Mouse (Mus musculus): ENCODE measurements around the gene Camk1. TPM values are rescaled to one million over a fixed set of nuclear protein-coding genes. Genes with fewer than 3 reads are reported as not detected.

The Camk1 gene
- polyA plus RNA-seq, 1 experiment from 2014 or later, result 105 TPM

DNA sequence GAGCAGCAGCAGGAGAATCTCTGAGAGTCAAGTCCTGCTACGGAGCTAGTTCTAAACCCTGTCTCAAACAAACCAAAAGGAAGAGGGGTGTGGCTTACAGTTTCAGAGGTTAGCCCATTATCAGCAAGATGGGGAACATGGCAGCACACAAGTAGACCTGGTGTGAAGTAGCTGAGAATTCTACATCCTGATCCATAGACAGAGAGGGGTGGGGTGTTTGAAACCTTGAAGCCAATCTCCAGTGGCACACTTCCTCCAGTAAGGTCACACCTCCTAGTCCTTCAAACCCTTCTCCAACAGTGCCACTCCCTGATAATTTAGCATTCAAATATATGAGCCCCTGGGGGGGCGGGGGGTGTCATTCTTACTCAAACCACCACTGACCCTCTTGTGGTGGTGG, 47.7 kb downstream of the Camk1 start:
- Histone ChIP-seq H3K4me2 (ENCODE audit: low read depth, low read length) (no peak overlapping the region), H3K4me3 (ENCODE audit: low read length) (no peak overlapping the region), H3K9me3 (ENCODE audit: control insufficient read depth, low read length) (no peaks in the 10 kb centered on the region), H3K27ac (ENCODE audit: low read length) (no peak overlapping the region), H3K4me1 (replicated peaks; ENCODE audit: control insufficient read depth, insufficient read depth, low read length) (no peaks in the 10 kb centered on the region), H3K9ac (ENCODE audit: low read length) (no peak overlapping the region), H3K27me3 (ENCODE audit: control insufficient read depth, insufficient read depth, low read depth, low read length) (no peaks in the 10 kb centered on the region), H3K36me3 (ENCODE audit: control insufficient read depth, insufficient read depth, low read length) (no peaks in the 10 kb centered on the region)
- 56% methylated on average over 2 of the region's 2 CpGs for WGBS
- no peak for ATAC-seq (ENCODE audit: low read depth)

DNA sequence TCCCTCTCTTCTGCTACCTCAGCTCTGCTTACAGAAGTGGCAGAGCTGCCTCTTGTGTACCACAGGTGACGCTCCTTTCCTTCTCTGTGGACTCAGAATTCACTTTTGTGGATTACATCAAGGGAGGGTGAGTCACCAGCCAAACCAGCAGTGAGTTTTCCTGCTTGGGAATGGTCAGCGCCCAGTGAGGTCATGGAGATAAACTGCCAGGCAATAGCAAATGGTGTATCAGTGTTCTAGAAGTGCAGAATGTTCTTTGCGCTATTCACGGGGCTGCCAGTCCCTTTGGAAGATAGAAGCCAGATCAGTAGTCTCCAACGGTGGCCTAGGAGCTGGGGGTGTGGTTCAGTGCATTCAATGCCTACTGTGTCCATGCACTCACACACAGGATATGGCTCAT, 50.8 kb downstream of the Camk1 start:
- 67% methylated on average over 5 of the region's 5 CpGs for WGBS
- H3K4me1 ChIP-seq (replicated peaks; ENCODE audit: control insufficient read depth, insufficient read depth, low read length), result no peaks in the 10 kb centered on the region
- H3K4me3 ChIP-seq (ENCODE audit: low read length), result no peak overlapping the region
- H3K9ac ChIP-seq (ENCODE audit: low read length), result no peak overlapping the region
- H3K36me3 ChIP-seq (ENCODE audit: control insufficient read depth, insufficient read depth, low read length), result no peaks in the 10 kb centered on the region
- ATAC-seq (ENCODE audit: low read depth), result no peak
- H3K27ac ChIP-seq (ENCODE audit: low read length), result no peak overlapping the region
- no peaks in the 10 kb centered on the region for H3K27me3 ChIP-seq (ENCODE audit: control insufficient read depth, insufficient read depth, low read depth, low read length)
- no peak overlapping the region for H3K4me2 ChIP-seq (ENCODE audit: low read depth, low read length)
- no peaks in the 10 kb centered on the region for H3K9me3 ChIP-seq (ENCODE audit: control insufficient read depth, low read length)

DNA sequence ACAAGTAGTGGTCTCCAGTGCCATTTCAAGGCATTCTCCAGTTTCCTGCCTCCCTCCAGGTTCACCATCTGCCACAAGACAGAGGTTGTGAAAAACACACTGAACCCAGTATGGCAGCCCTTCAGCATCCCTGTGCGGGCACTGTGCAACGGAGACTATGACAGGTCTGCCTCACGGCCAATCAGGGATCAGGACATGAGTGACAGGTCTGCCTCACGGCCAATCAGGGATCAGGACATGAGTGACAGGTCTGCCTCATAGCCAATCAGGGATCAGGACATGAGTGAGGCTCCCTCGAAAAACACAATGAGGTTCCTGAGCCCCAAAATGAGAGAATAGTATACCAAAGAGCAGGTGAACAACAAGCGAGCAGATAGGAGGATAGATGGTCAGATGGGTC, 53.4 kb downstream of the Camk1 start:
- ATAC-seq (ENCODE audit: low read depth), result no peak
- Histone ChIP-seq H3K4me1 (replicated peaks; ENCODE audit: control insufficient read depth, insufficient read depth, low read length) (no peaks in the 10 kb centered on the region), H3K9ac (ENCODE audit: low read length) (no peak overlapping the region), H3K27me3 (ENCODE audit: control insufficient read depth, insufficient read depth, low read depth, low read length) (no peaks in the 10 kb centered on the region), H3K4me3 (ENCODE audit: low read length) (no peak overlapping the region), H3K4me2 (ENCODE audit: low read depth, low read length) (no peak overlapping the region), H3K9me3 (ENCODE audit: control insufficient read depth, low read length) (no peaks in the 10 kb centered on the region), H3K36me3 (ENCODE audit: control insufficient read depth, insufficient read depth, low read length) (no peaks in the 10 kb centered on the region), H3K27ac (ENCODE audit: low read length) (no peak overlapping the region)
- WGBS, result 65% methylated on average over 6 of the region's 6 CpGs

DNA sequence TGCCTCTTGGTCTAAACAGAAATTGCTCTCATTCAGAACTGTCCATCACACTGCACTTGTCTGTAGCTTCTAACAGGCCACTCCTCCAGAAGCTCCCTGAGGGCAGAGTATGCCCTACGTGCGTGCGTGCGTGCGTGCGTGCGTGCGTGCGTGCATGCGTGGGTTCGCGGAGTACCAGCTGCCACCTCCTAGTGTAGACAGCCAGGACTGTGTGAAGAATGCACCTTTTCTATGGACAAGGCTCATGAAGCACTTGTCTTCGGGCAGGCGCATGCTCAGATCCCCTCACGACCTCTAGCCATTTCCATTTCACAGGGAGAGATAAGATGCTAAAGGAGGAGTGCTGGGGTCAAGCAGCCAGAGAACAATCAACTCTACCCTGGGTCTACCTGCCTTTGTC, 54.4 kb downstream of the Camk1 start:
- Histone ChIP-seq H3K9me3 (ENCODE audit: control insufficient read depth, low read length) (no peaks in the 10 kb centered on the region), H3K27me3 (ENCODE audit: control insufficient read depth, insufficient read depth, low read depth, low read length) (peaks cover under 1% of the 10 kb centered on the region), H3K36me3 (ENCODE audit: control insufficient read depth, insufficient read depth, low read length) (no peaks in the 10 kb centered on the region), H3K9ac (ENCODE audit: low read length) (no peak overlapping the region), H3K27ac (ENCODE audit: low read length) (no peak overlapping the region), H3K4me2 (ENCODE audit: low read depth, low read length) (no peak overlapping the region), H3K4me3 (ENCODE audit: low read length) (no peak overlapping the region), H3K4me1 (replicated peaks; ENCODE audit: control insufficient read depth, insufficient read depth, low read length) (no peaks in the 10 kb centered on the region)
- ATAC-seq (ENCODE audit: low read depth), result no peak
- WGBS, result 87% methylated on average over 15 of the region's 15 CpGs

DNA sequence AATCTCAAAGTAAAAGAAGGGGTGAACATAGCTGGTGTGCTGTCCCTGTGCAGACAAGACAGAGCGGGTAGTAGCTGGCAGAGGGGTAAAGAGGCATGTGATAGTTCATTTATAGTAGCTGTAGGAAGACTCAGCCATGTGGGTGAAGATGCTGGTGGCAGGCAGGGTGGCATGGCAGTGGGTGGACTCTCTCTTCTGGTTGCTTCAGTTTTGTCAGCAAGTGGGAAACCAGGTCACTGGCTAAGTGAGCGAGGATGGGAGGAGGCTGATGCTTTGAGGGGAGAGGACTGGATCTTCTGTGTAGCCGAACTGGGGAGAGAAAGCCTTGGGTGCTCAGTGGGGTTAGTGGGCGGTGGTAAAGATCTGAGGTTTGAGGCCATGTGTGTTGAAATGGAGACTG, 56.5 kb downstream of the Camk1 start:
- Histone ChIP-seq H3K4me3 (ENCODE audit: low read length) (no peak overlapping the region), H3K36me3 (ENCODE audit: control insufficient read depth, insufficient read depth, low read length) (no peaks in the 10 kb centered on the region), H3K4me2 (ENCODE audit: low read depth, low read length) (no peak overlapping the region), H3K9ac (ENCODE audit: low read length) (no peak overlapping the region), H3K9me3 (ENCODE audit: control insufficient read depth, low read length) (no peaks in the 10 kb centered on the region), H3K4me1 (replicated peaks; ENCODE audit: control insufficient read depth, insufficient read depth, low read length) (peaks cover 2% of the 10 kb centered on the region; the same call in 1 of the 2 replicates), H3K27me3 (ENCODE audit: control insufficient read depth, insufficient read depth, low read depth, low read length) (peaks cover 21% of the 10 kb centered on the region), H3K27ac (ENCODE audit: low read length) (no peak overlapping the region)
- no peak for ATAC-seq (ENCODE audit: low read depth)
- WGBS, result 64% methylated on average over 4 of the region's 4 CpGs

DNA sequence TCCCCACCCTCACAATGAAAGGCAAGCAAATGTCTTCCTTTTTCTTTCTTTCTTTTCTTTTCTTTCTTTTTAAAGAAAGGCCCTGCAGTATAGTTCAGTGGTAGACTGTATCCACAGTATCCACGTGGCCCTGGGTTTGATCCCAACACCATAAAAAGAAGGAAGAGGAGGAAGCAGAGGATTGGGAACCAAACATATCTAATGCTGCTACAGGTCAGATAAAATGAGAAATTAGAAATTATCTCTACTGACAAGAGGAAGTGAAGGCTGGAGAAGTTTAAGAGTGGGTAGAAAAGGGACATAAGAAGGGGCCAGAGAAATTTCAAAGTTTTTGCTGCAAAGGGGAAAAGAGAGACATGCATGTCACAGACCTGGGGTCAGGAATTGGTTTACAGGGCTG, 57.5 kb downstream of the Camk1 start:
- Histone ChIP-seq H3K4me1 (replicated peaks; ENCODE audit: control insufficient read depth, insufficient read depth, low read length) (peaks cover 5% of the 10 kb centered on the region; the same call in 1 of the 2 replicates), H3K27ac (ENCODE audit: low read length) (no peak overlapping the region), H3K36me3 (ENCODE audit: control insufficient read depth, insufficient read depth, low read length) (no peaks in the 10 kb centered on the region), H3K9me3 (ENCODE audit: control insufficient read depth, low read length) (no peaks in the 10 kb centered on the region), H3K4me3 (ENCODE audit: low read length) (no peak overlapping the region), H3K27me3 (ENCODE audit: control insufficient read depth, insufficient read depth, low read depth, low read length) (peaks cover 29% of the 10 kb centered on the region), H3K4me2 (ENCODE audit: low read depth, low read length) (no peak overlapping the region), H3K9ac (ENCODE audit: low read length) (no peak overlapping the region)
- WGBS, result 48% methylated on average over 1 of the region's 1 CpGs
- ATAC-seq (ENCODE audit: low read depth), result no peak

DNA sequence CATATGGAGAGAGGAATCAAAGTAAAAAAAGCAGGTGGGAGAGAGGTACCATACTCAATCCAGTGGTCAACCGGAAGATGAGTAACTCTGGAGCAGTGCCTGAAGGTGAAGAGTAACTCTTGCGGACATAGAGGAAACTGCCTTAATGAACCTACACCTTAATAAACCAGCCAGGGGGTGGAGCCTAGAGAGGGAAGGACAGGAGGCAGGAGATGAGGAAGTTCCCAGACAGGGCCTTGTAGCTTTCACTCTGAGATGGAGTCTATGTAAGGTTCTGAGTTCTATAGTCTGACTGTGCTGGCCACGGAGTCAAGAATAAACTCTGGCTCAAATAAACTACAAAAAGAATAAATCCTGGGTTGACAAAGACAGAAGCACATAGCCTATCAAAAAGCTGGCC, 58.9 kb downstream of the Camk1 start:
- peaks cover 5% of the 10 kb centered on the region; the same call in 1 of the 2 replicates for H3K4me1 ChIP-seq (replicated peaks; ENCODE audit: control insufficient read depth, insufficient read depth, low read length)
- H3K36me3 ChIP-seq (ENCODE audit: control insufficient read depth, insufficient read depth, low read length), result no peaks in the 10 kb centered on the region
- no peak for ATAC-seq (ENCODE audit: low read depth)
- peaks cover 29% of the 10 kb centered on the region for H3K27me3 ChIP-seq (ENCODE audit: control insufficient read depth, insufficient read depth, low read depth, low read length)
- H3K9me3 ChIP-seq (ENCODE audit: control insufficient read depth, low read length), result no peaks in the 10 kb centered on the region
- WGBS, result 66% methylated on average over 3 of the region's 3 CpGs
- H3K4me3 ChIP-seq (ENCODE audit: low read length), result no peak overlapping the region
- no peak overlapping the region for H3K4me2 ChIP-seq (ENCODE audit: low read depth, low read length)
- no peak overlapping the region for H3K27ac ChIP-seq (ENCODE audit: low read length)
- H3K9ac ChIP-seq (ENCODE audit: low read length), result no peak overlapping the region

Other genes starting within 250 kb of the Camk1 start
- gene Lhfpl4, start 148.6 kb downstream of the Camk1 start, polyA plus RNA-seq (2015; fragmentation: Nextera tagmentation; extraction: Ambion mirVana), result 0.54 and 0.89 TPM in 2 replicates
- 35.4 and 36.5 TPM in 2 replicates for gene Mtmr14, start 106.1 kb downstream of the Camk1 start, polyA plus RNA-seq (2015; fragmentation: Nextera tagmentation; extraction: Ambion mirVana)
- gene Cpne9, start 61.7 kb downstream of the Camk1 start, polyA plus RNA-seq (2015; fragmentation: Nextera tagmentation; extraction: Ambion mirVana), result 0.10 TPM in 1 of 2 replicates, not detected in the other
- 16.6 and 19.1 TPM in 2 replicates for gene Brpf1, start 36.8 kb downstream of the Camk1 start, polyA plus RNA-seq (2015; fragmentation: Nextera tagmentation; extraction: Ambion mirVana)
- 16.1 and 17.6 TPM in 2 replicates for gene Ogg1, start 17.0 kb downstream of the Camk1 start, polyA plus RNA-seq (2015; fragmentation: Nextera tagmentation; extraction: Ambion mirVana)
- 52.6 and 54.3 TPM in 2 replicates for gene Tada3, start 33.9 kb upstream of the Camk1 start, polyA plus RNA-seq (2015; fragmentation: Nextera tagmentation; extraction: Ambion mirVana)
- gene Arpc4, start 34.1 kb upstream of the Camk1 start, polyA plus RNA-seq (2015; fragmentation: Nextera tagmentation; extraction: Ambion mirVana), result 384 and 398 TPM in 2 replicates
- 4.8 and 7.3 TPM in 2 replicates for gene Ttll3, start 45.3 kb upstream of the Camk1 start, polyA plus RNA-seq (2015; fragmentation: Nextera tagmentation; extraction: Ambion mirVana)
- 18.0 and 21.5 TPM in 2 replicates for gene Rpusd3, start 75.4 kb upstream of the Camk1 start, polyA plus RNA-seq (2015; fragmentation: Nextera tagmentation; extraction: Ambion mirVana)
- gene Cidec, start 91.8 kb upstream of the Camk1 start, polyA plus RNA-seq (2015; fragmentation: Nextera tagmentation; extraction: Ambion mirVana), result 0.49 TPM in 1 of 2 replicates, not detected in the other
- gene Jagn1, start 98.6 kb upstream of the Camk1 start, polyA plus RNA-seq (2015; fragmentation: Nextera tagmentation; extraction: Ambion mirVana), result 72.7 and 74.0 TPM in 2 replicates
- gene Il17re, start 114.5 kb upstream of the Camk1 start, polyA plus RNA-seq (2015; fragmentation: Nextera tagmentation; extraction: Ambion mirVana), result 25.8 and 28.2 TPM in 2 replicates
- 26.7 and 28.3 TPM in 2 replicates for gene Il17rc, start 127.4 kb upstream of the Camk1 start, polyA plus RNA-seq (2015; fragmentation: Nextera tagmentation; extraction: Ambion mirVana)
- gene Creld1, start 139.3 kb upstream of the Camk1 start, polyA plus RNA-seq (2015; fragmentation: Nextera tagmentation; extraction: Ambion mirVana), result 32.5 and 37.7 TPM in 2 replicates
- 0.11 and 0.19 TPM in 2 replicates for gene Prrt3, start 157.9 kb upstream of the Camk1 start, polyA plus RNA-seq (2015; fragmentation: Nextera tagmentation; extraction: Ambion mirVana)
- 108 and 110 TPM in 2 replicates for gene Emc3, start 187.7 kb upstream of the Camk1 start, polyA plus RNA-seq (2015; fragmentation: Nextera tagmentation; extraction: Ambion mirVana)
- gene Fancd2, start 187.7 kb upstream of the Camk1 start, polyA plus RNA-seq (2015; fragmentation: Nextera tagmentation; extraction: Ambion mirVana), result 12.9 and 13.0 TPM in 2 replicates